Mouse (Mus musculus): ENCODE results near the gene Agbl5.

- no peak for TF ChIP-seq CTCF (IDR thresholded peaks at IDR 0.05; ENCODE audit: control insufficient read depth, insufficient read depth, insufficient read length)
- no peak for TF ChIP-seq MYOD1 (IDR thresholded peaks at IDR 0.05; ENCODE audit: control insufficient read depth, insufficient read length, low read depth)
- TF ChIP-seq MAX (IDR thresholded peaks at IDR 0.05): no peak
- TF ChIP-seq MYOG (IDR thresholded peaks at IDR 0.05; ENCODE audit: control insufficient read depth, extremely low read depth, insufficient read length): no peak
Observed at GRCm38 (mm10) chr5:30878616-30879015, 9.9 kb upstream of the Agbl5 start.
